Mouse (Mus musculus) embryonic facial prominence, embryonic 13.5 days (tissue): ENCODE results near the gene Arrb2. TPM values are rescaled to one million over a fixed set of nuclear protein-coding genes. Genes with fewer than 3 reads are reported as not detected.
"Not testable (repeated sequence)": the region's sequence is repeated elsewhere in the genome, so short reads cannot be mapped to it uniquely, and the experiment has no call there.

ENCODE experiments used
- ATAC-seq: fragments of 200-750 bp; cut with Nextera tagmentation; 2 replicates; pipeline ENCODE4 v1.8.0; 2017; ENCODE audit warnings: low read depth; ENCODE audit not compliant: insufficient number of reproducible peaks, insufficient read depth, low FRiP score, low TSS enrichment
- H3K27ac ChIP-seq: fragments of 300-500 bp; sonication (generic); 2 replicates; pipeline ENCODE4 v1.5.1; 2015; ENCODE audit warnings: moderate library complexity, mild to moderate bottlenecking, inconsistent platforms
- H3K27me3 ChIP-seq: fragments of 300-500 bp; sonication (generic); 2 replicates; pipeline ENCODE4 v1.6.1; 2015; ENCODE audit warnings: mild to moderate bottlenecking, inconsistent platforms
- H3K36me3 ChIP-seq: fragments of 300-500 bp; sonication (generic); 2 replicates; pipeline ENCODE4 v1.6.1; 2015; ENCODE audit warnings: mild to moderate bottlenecking, inconsistent platforms
- H3K4me1 ChIP-seq: fragments of 300-500 bp; sonication (generic); 2 replicates; pipeline ENCODE4 v1.6.1; 2015; ENCODE audit warnings: inconsistent platforms
- H3K4me2 ChIP-seq: fragments of 300-500 bp; sonication (generic); 2 replicates; pipeline ENCODE4 v1.6.1; 2015; ENCODE audit warnings: moderate library complexity, mild to moderate bottlenecking, inconsistent platforms
- H3K4me3 ChIP-seq: fragments of 300-500 bp; sonication (generic); 2 replicates; pipeline ENCODE4 v1.5.1; 2015; ENCODE audit warnings: mild to moderate bottlenecking, inconsistent platforms
- H3K9ac ChIP-seq: fragments of 300-500 bp; sonication (generic); 2 replicates; pipeline ENCODE4 v1.6.1; 2015; ENCODE audit warnings: mild to moderate bottlenecking, inconsistent platforms
- H3K9me3 ChIP-seq: fragments of 300-500 bp; sonication (generic); 2 replicates; pipeline ENCODE4 v1.6.1; 2016; ENCODE audit warnings: inconsistent platforms
- WGBS: fragments of 180-500 bp; shearing (Covaris S2); methylation state at CpG from one replicate; pipeline ENCODE4 v1.1.7; 2015; ENCODE audit warnings: mixed read lengths; 5-methylcytosine and 5-hydroxymethylcytosine counted together
- polyA plus RNA-seq: library from polyadenylated mRNA; unstranded; fragments of >200 nt; fragmentation: Nextera tagmentation; extraction: Ambion mirVana; gene quantifications from 2 replicates; pipeline ENCODE4 v1.2.1, GENCODE M21; 2015

Gene Arrb2
- 18.1 and 19.4 TPM in 2 replicates for polyA plus RNA-seq

DNA sequence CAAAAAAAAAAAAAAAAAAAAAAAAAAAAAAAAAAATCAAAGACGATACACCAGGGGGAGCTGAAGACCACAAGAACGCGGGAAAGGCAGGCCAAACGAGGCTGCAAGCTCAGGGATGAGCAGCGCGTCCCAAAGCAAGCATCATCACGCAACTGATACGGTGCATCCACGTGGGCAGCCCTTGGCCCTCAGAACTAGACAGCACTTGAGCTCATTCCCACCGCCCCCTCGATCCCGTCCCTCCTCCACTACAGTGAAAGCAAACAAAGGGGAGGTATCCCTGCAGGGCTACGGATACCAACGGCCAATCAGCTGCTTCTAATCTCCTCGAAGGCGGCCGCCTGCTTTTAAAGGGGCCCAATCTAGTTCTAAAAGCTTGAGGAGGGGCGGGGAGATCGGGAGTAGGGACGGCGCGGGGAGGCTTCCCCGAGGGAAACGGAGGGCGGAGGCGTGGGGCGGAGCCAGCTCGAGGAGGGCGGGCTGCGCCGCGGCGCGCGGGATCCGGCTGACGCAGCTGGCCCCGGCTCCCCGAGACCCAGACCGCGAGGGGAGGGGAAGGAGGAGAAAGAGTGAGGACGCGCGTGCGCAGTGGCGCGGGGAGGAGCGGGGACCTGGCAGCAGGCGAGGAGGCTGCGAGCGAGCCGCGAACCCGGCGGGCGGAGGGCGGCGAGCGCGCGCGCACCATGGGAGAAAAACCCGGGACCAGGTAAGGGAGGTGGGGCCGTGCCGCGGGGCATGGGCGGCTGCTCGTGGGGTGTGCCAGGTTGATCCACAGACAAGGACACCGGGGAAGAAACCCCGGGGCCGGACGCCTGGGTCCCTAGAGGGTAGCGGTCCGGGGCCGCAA lies at the start of gene Arrb2:
Arrb2 (plus strand) TSS at position 588 of the 847 bp plus-strand sequence.
- Histone ChIP-seq H3K27ac (peak within 1 kb of the TSS; percentile 88), H3K4me2 (peak within 1 kb of the TSS; percentile 70), H3K4me3 (peak within 1 kb of the TSS; percentile 75), H3K9me3 (no peaks in the 10 kb centered on the region), H3K27me3 (no peaks in the 10 kb centered on the region), H3K9ac (peak within 1 kb of the TSS; percentile 87), H3K4me1 (peaks cover 21% of the 10 kb centered on the region), H3K36me3 (peaks cover 14% of the 10 kb centered on the region)
- ATAC-seq: peak; percentile 93
- under 1% methylated on average over 74 of the region's 75 CpGs for WGBS

GRCm38 (mm10) chr11:70384136-70384535 lies 48.3 kb upstream of the Arrb2 start:
- 94% methylated on average over 3 of the region's 3 CpGs for WGBS
- no peaks in the 10 kb centered on the region for H3K4me1 ChIP-seq
- peaks cover 12% of the 10 kb centered on the region; the same call in 1 of the 2 replicates for H3K36me3 ChIP-seq
- no peak overlapping the region for H3K9ac ChIP-seq
- H3K9me3 ChIP-seq: no peaks in the 10 kb centered on the region
- H3K4me2 ChIP-seq: no peak overlapping the region
- H3K27me3 ChIP-seq: no peaks in the 10 kb centered on the region
- ATAC-seq: no peak
- no peak overlapping the region for H3K27ac ChIP-seq
- no peak overlapping the region for H3K4me3 ChIP-seq

GRCm38 (mm10) chr11:70387436-70387835 lies 45.0 kb upstream of the Arrb2 start:
- no peak overlapping the region for H3K9ac ChIP-seq
- ATAC-seq: no peak
- no peak overlapping the region for H3K27ac ChIP-seq
- H3K4me1 ChIP-seq: no peaks in the 10 kb centered on the region
- no peaks in the 10 kb centered on the region for H3K27me3 ChIP-seq
- WGBS: 80% methylated on average over 5 of the region's 5 CpGs
- peaks cover 28% of the 10 kb centered on the region for H3K36me3 ChIP-seq
- no peak overlapping the region for H3K4me3 ChIP-seq
- no peak overlapping the region for H3K4me2 ChIP-seq
- H3K9me3 ChIP-seq: no peaks in the 10 kb centered on the region

- Histone ChIP-seq H3K4me2 (no peak overlapping the region), H3K27me3 (no peaks in the 10 kb centered on the region), H3K4me1 (no peaks in the 10 kb centered on the region), H3K4me3 (no peak overlapping the region), H3K27ac (no peak overlapping the region), H3K9me3 (no peaks in the 10 kb centered on the region), H3K9ac (no peak overlapping the region), H3K36me3 (peaks cover 46% of the 10 kb centered on the region)
- WGBS: 84% methylated on average over 5 of the region's 5 CpGs
- no peak for ATAC-seq
Observed at GRCm38 (mm10) chr11:70389421-70389820, 43.0 kb upstream of the Arrb2 start.

DNA sequence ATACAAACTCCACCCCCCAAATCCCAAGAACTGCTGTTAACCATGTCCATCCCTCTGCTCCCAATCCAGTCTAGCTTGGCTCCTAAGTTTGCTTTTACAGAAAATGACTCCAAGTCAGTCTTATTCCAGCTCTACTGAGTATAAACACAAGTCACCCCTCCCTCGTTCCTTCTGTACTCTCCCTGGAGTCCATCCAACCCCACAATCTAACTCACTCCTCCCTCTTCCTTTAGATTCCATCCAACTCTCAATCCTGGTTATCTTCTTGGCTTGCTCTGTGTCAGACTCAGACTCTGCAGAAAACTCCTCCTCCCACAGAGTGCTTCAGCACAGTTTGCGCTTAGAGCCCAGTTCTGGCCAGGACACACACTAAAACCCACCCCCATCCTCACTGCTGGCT lies 28.8 kb upstream of the Arrb2 start:
- Histone ChIP-seq H3K36me3 (peaks cover 68% of the 10 kb centered on the region), H3K4me1 (peaks cover 8% of the 10 kb centered on the region), H3K9ac (peak overlapping the region; percentile 36; the same call in 1 of the 2 replicates), H3K9me3 (no peaks in the 10 kb centered on the region), H3K27me3 (no peaks in the 10 kb centered on the region), H3K27ac (no peak overlapping the region), H3K4me3 (no peak overlapping the region), H3K4me2 (no peak overlapping the region)
- 87% methylated on average over 2 of the region's 2 CpGs for WGBS
- no peak for ATAC-seq

- H3K36me3 ChIP-seq: peaks cover 10% of the 10 kb centered on the region
- H3K9ac ChIP-seq: peak within 1 kb of the TSS; percentile 99
- H3K4me2 ChIP-seq: peak within 1 kb of the TSS; percentile 81
- peaks cover 16% of the 10 kb centered on the region for H3K4me1 ChIP-seq
- WGBS: under 1% methylated on average over 59 of the region's 59 CpGs
- no peaks in the 10 kb centered on the region for H3K9me3 ChIP-seq
- H3K4me3 ChIP-seq: peak within 1 kb of the TSS; percentile 100
- peak within 1 kb of the TSS; percentile 76 for H3K27ac ChIP-seq
- ATAC-seq: peak; percentile 95
- H3K27me3 ChIP-seq: no peaks in the 10 kb centered on the region
Observed at GRCm38 (mm10) chr11:70409594-70410296, 22.7 kb upstream of the Arrb2 start, which contains the start of gene Pelp1. TSS of gene Pelp1 (minus strand) at chr11:70410031.

DNA sequence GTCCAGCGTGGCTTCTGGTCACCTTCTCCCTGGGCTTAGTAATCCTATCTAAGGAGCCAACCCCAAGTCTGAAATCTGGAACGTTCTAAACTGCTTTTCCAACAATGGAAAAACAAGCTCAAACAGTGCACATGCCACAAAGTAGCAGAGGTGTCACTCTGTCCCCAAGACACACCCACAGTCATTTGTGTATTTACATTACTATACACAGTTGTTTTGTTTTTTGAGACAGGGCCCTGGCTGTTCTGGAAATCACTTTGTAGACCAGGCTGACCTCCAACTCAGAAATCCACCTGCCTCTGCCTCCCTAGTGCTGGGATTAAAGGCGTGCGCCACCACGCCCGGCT lies 22.2 kb upstream of the Arrb2 start:
- H3K4me1 ChIP-seq: peaks cover 16% of the 10 kb centered on the region

GRCm38 (mm10) chr11:70412591-70412990 lies 19.8 kb upstream of the Arrb2 start:
- Histone ChIP-seq H3K4me3 (no peak overlapping the region), H3K9ac (no peak overlapping the region), H3K27ac (no peak overlapping the region), H3K27me3 (no peaks in the 10 kb centered on the region), H3K4me1 (peaks cover 16% of the 10 kb centered on the region), H3K9me3 (no peaks in the 10 kb centered on the region), H3K36me3 (no peaks in the 10 kb centered on the region), H3K4me2 (no peak overlapping the region)
- no peak for ATAC-seq
- whole genome bisulfite sequencing: 77% methylated on average over 5 of the region's 5 CpGs

More for the DNA sequence above, 22.2 kb upstream of the Arrb2 start:
- ATAC-seq: no peak
- H3K4me2 ChIP-seq: peak overlapping the region; percentile 81
- peak overlapping the region; percentile 100 for H3K4me3 ChIP-seq
- H3K9me3 ChIP-seq: no peaks in the 10 kb centered on the region
- WGBS: 62% methylated on average over 6 of the region's 6 CpGs
- H3K36me3 ChIP-seq: peaks cover 5% of the 10 kb centered on the region
- H3K27ac ChIP-seq: peak overlapping the region; percentile 76; the same call in 1 of the 2 replicates
- H3K9ac ChIP-seq: peak overlapping the region; percentile 99
- H3K27me3 ChIP-seq: no peaks in the 10 kb centered on the region

DNA sequence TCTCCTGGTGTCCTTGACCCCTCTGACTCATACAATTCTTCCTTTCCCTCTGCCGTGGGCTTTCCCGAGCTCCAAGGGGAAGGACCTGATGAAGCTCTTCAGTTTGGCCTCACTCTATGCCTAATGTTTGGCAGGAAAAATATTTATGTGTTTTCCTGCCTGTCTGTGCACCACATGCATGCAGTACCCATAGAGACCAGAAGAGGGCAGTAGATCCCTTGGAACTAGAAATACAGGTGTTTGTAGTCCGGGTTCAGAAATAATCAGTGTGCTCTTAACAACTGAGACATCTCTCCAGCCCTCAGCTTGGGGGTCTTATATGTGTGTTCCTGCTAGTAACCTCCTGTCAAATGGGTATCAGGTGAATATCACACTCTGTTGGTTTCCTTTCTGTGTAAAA lies 18.5 kb upstream of the Arrb2 start:
- no peak overlapping the region for H3K4me2 ChIP-seq
- H3K36me3 ChIP-seq: no peaks in the 10 kb centered on the region
- H3K4me3 ChIP-seq: no peak overlapping the region
- no peaks in the 10 kb centered on the region for H3K27me3 ChIP-seq
- peaks cover 4% of the 10 kb centered on the region for H3K4me1 ChIP-seq
- 10% methylated on average over 3 of the region's 3 CpGs for WGBS
- H3K27ac ChIP-seq: no peak overlapping the region
- no peaks in the 10 kb centered on the region for H3K9me3 ChIP-seq
- no peak for ATAC-seq
- no peak overlapping the region for H3K9ac ChIP-seq

- Histone ChIP-seq H3K4me1 (no peaks in the 10 kb centered on the region), H3K27me3 (no peaks in the 10 kb centered on the region), H3K36me3 (no peaks in the 10 kb centered on the region), H3K4me2 (no peak overlapping the region), H3K9me3 (no peaks in the 10 kb centered on the region), H3K27ac (no peak overlapping the region), H3K9ac (no peak overlapping the region), H3K4me3 (no peak overlapping the region)
- ATAC-seq: no peak
- WGBS: 61% methylated on average over 4 of the region's 4 CpGs
Observed at GRCm38 (mm10) chr11:70418199-70418598, 14.2 kb upstream of the Arrb2 start.

DNA sequence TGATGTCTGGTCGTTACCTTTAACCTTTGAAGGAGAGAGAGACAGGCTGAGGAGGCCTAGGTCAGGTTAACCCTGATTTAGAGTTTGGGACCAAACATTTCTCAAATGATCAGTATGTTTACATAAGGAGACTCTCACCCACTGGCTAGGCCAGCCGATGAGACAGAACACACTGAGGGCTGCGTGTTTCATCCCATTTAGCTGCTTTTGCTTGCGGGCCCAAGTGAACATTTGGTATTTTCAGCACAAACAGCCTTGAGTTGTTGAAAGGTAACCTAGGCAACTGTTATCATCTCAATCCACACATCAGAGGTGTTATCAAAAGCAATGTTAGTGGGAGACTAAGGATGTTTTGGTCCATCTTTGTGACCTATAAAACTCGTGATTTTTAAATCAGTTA lies 12.9 kb upstream of the Arrb2 start:
- ATAC-seq: no peak
- Histone ChIP-seq H3K9ac (no peak overlapping the region), H3K27ac (no peak overlapping the region), H3K9me3 (no peaks in the 10 kb centered on the region), H3K4me2 (no peak overlapping the region), H3K36me3 (no peaks in the 10 kb centered on the region), H3K27me3 (no peaks in the 10 kb centered on the region), H3K4me3 (no peak overlapping the region), H3K4me1 (no peaks in the 10 kb centered on the region)
- WGBS: 76% methylated on average over 5 of the region's 5 CpGs

- H3K36me3 ChIP-seq, H3K4me2 ChIP-seq, H3K27me3 ChIP-seq, H3K9me3 ChIP-seq, H3K4me3 ChIP-seq, H3K9ac ChIP-seq, H3K4me1 ChIP-seq, ATAC-seq, H3K27ac ChIP-seq: not testable (repeated sequence)
- 76% methylated on average over 6 of the region's 6 CpGs for WGBS
Observed at GRCm38 (mm10) chr11:70426598-70426997, 5.8 kb upstream of the Arrb2 start.
